Mouse (Mus musculus): ENCODE results near the gene Magea1. TPM values are rescaled to one million over a fixed set of nuclear protein-coding genes. Genes with fewer than 3 reads are reported as not detected.
"Not testable (repeated sequence)": the region's sequence is repeated elsewhere in the genome, so short reads cannot be mapped to it uniquely, and the experiment has no call there.

Gene Magea1
- not detected for total RNA-seq (2021)
- long read RNA-seq, experiment 1, result 0 reads
- long read RNA-seq, experiment 2, result 0 reads

- not testable (repeated sequence) for DNase-seq (ENCODE audit: low spot score in 2 of 2)
These were observed at the start of gene Magea1 for GRCm38 (mm10) chrX:155089693-155090092. Gene Magea1, minus strand, starts transcription at chrX:155089793.

GRCm38 (mm10) chrX:155128312-155128711 lies 38.7 kb upstream of the Magea1 start, which contains the start of gene Cldn34b2:
Gene Cldn34b2, minus strand, starts transcription at chrX:155128412.
- not testable (repeated sequence) for DNase-seq (ENCODE audit: low spot score in 2 of 2)

DNA sequence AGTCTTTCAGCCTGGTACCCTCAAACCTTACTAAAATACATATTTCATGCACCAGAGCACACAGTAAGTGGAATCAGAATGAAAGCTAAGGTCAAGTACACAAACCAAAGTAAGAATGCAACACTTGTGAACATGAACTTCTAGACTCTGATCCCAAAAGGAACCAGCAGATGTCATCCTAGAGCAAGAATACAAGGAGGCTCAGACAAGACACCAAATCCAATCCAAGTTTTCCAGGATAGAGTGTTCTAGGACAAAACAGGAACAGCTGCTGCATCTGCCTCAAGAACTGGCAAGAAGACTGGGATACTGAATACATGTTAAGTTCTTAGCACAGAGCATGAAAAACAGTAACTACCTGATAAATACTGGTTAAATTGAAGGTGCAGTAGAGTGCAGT lies 8.4 kb upstream of the Magea1 start:
- peak; percentile 2 to 8 for DNase-seq (ENCODE audit: low spot score in 2 of 2)

GRCm38 (mm10) chrX:155093566-155093965 lies 4.0 kb upstream of the Magea1 start, which contains the start of gene Magea2:
Gene Magea2, minus strand, starts transcription at chrX:155093666.
- DNase-seq (ENCODE audit: low spot score in 2 of 2), result not testable (repeated sequence)

DNA sequence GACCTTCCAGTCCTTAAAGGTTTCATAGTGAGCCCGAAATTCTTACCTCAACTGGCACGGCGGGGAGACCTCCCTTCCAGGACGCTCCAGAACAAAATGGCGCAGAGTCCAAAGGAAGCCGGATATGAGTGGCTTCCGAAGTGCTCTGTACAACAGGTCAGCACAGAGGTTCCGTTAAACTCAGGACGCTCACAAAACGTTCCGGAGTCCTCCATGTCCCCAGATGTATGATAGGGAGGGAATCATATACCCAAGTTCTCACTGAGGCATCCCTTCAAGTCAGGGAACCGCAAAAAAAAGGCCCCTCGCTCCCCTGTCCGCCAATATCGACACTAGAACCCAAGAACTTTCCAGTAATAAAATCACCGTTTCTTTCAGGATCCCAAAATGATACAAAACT lies 26.5 kb downstream of the Magea1 start, which contains the start of gene Magea5:
Gene Magea5, minus strand, starts transcription at position 101 of the 400 bp plus-strand sequence.
- DNase-seq (ENCODE audit: low spot score in 2 of 2), result not testable (repeated sequence)

Other genes with a start within 250 kb of the Magea1 start
- gene Cldn34b1, start 199.5 kb downstream of the Magea1 start, total RNA-seq (2021), result not detected
- gene Magea6, start 153.8 kb downstream of the Magea1 start, total RNA-seq (2021), result not detected
- gene Magea3, start 140.3 kb downstream of the Magea1 start, total RNA-seq (2021), result not detected
- not detected for gene Magea8, start 93.9 kb downstream of the Magea1 start, total RNA-seq (2021)
- gene Magea5, start 26.6 kb downstream of the Magea1 start, total RNA-seq (2021), result not detected
- gene Magea2, start 3.9 kb upstream of the Magea1 start, total RNA-seq (2021), result not detected
- not detected for gene Cldn34b2, start 38.6 kb upstream of the Magea1 start, total RNA-seq (2021)
- gene Sat1, start 126.7 kb upstream of the Magea1 start, total RNA-seq (2021), result 10 to 100 TPM; 65.5 to 76.3 TPM
- gene Acot9, start 172.7 kb upstream of the Magea1 start, total RNA-seq (2021), result 10 to 100 TPM; 21.9 to 22.0 TPM

Measured in left cerebral cortex, adult 18-20 months (tissue).